Mouse (Mus musculus) layer of hippocampus, postnatal 14 days (tissue): ENCODE measurements around the gene Mrpl18. TPM values are rescaled to one million over a fixed set of nuclear protein-coding genes. Genes with fewer than 3 reads are reported as not detected.
"Not testable (repeated sequence)": the region's sequence is repeated elsewhere in the genome, so short reads cannot be mapped to it uniquely, and the experiment has no call there.

Source experiments
- DNase-seq, 2 experiments: peaks; one replicate each; pipeline ENCODE4 v3.0.0; 2021 to 2022; ENCODE audit warnings: low spot score in 2 of 2, mixed read lengths in 1 of 2
- long read RNA-seq, 2 experiments: library from polyadenylated mRNA; stranded (forward); transcript quantifications; one replicate each; pipeline ENCODE4 v2.0.0; 2021
- total RNA-seq, 2 experiments: library from RNA; stranded (reverse); gene quantifications; 2 replicates each; pipeline ENCODE4 v1.2.3; 2021

Gene Mrpl18
- 10 to 100 TPM; 48.8 to 56.4 TPM for total RNA-seq
- long read RNA-seq, experiment 1, transcript Mrpl18-201 (4 exons, 1,219 nt), result major isoform, 31 of 38 reads
- long read RNA-seq, experiment 1, partial matches to known transcripts, result 1 of 38 reads
- long read RNA-seq, experiment 1, other reads (novel, unspliced or antisense), result 6 of 38 reads
- long read RNA-seq, experiment 2, transcript Mrpl18-201 (4 exons, 1,219 nt), result major isoform, 68 of 81 reads
- long read RNA-seq, experiment 2, partial matches to known transcripts, result 2 of 81 reads
- long read RNA-seq, experiment 2, other reads (novel, unspliced or antisense), result 11 of 81 reads

DNA sequence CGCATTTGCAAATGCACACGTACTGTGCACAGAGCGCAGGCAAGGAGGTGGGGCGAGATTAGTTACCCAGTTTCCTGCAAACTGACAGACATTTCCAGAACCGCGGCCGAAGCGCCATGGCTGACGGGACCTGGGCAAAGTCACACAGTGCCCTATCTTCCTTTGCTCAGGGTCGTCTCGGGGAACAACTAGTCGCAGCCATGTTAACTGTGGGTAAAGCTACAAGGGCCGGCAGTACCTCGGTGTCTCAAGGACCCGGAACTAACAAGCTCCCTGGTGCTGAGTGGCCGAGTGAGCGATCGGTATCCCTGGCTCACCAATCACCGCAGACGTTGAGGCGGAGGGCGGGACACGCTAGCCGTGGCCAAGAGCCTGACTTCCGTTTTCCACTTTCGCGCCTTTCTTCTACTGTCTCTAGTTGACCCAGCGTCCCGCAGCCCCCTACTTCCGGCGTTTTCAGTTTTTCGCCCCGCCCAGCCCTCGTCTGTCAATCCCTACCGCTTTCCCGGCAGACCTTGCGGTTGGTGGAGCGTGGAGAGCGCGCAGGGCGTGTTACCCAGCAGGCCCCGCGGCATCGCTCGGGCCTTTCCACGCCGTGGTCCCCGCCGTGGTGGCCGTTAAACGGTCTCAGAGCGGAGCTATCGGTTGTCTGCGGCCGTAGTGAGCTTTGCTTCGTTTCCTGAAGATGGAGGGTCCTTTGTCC is at the start of gene Mrpl18:
Gene Mrpl18 (minus strand): TSS at position 465 of the 703 bp plus-strand sequence.
- peak; percentile 98 to 100 for DNase-seq

DNA sequence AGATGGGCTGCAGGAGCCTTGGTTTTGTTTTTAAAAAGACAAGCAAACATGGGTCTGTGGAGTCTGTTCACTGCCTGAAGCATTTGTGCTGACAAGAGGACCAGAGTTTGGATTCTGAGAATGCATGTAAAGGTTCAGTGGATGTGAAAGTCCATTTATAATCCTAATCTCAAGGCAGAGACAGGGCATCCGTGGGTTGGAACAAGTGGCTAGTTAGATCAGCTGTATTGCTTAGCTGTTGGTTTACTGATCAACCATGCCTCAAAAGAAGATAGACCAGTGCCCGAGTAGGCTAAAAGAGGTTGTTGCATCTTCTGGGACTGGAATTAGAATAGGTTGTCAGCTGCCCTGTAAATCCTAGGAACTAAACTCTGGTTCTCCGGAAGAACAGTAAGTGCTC is 47.3 kb upstream of the Mrpl18 start:
- DNase-seq, result no peak

DNA sequence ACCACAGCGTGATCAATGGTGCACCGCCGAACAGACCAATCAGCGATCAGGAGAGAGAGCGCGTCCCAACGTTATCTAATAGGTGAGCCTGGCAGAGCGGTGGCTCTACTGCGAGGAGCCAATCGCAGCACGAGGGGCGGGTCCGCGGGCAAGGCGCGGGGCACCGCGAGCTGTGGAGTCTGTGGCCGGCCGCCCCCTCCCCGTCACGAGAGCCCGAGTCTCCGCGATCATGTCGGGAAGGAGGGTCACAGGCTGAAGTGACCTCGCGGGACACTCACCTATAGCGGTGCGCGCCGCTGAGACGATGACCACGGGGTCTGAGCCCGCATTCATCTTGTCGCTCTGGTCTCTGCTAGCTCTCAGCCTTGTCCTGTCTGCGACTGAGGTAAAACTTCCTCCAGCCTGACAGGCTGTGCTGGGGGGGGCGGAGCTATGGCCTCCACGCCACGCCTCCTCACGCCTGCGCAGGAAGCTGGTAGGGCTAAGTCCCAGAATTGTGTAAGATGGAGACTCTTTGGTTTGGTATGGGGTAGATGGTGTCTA is 44.3 kb upstream of the Mrpl18 start, which contains the start of gene Acat2:
Gene Acat2 (minus strand): TSS at position 417 of the 543 bp plus-strand sequence.
- peak; percentile 96 to 97 for DNase-seq

DNA sequence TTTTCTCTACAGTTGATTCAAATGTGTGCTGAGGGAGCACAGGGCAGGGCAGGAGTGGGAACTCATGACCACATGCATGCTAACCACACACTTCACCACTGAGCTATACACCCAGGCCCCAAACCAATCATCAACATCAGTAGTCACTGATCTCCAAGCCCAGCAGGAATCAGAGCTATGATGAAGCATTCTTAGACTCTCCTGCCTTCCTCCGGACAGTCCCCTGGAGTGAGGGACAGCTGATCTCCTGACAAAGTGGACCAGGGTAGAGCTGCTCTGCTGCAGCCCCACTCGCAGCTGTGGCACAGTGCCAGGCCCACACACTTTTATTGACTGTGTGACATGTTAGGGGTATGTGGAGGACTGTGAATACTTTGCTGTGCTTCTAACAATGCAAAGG is 43.2 kb upstream of the Mrpl18 start:
- not testable (repeated sequence) for DNase-seq

DNA sequence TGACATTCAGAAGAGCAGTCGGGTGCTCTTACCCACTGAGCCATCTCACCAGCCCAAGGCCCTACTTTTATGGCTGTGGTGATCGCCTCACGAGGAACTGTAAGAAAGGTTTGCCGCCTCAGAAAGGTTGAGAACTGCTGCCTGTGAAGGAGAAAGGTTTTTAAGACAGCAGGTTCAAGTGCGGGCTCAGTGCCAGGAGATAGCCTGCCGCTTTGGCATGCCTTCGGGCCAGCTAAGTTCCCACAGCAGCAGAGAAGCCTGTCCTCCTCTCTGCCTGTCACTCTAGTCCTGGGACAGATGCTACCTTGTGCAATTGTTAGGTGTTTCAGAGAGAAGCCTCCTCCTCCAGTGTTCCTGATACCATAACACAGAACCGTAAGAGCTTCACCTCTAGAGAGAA is 40.5 kb upstream of the Mrpl18 start:
- no peak for DNase-seq

DNA sequence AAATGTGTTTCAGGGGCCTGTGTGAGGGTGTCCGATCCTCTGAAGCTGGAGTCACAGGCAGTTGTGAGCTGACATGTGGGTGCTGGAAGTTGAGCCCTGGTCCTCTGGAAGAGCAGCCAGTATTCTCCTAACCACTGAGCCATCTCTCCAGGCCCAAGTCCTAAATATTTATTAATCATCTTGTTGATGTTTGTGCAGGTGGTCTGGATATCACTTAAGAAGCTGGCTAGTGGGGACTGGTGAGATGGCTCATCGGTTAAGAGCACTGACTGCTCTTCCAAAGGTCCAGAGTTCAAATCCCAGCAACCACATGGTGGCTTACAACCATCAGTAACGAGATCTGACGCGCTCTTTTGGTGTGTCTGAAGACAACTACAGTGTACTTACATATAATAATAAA is 33.5 kb upstream of the Mrpl18 start:
- no peak for DNase-seq

DNA sequence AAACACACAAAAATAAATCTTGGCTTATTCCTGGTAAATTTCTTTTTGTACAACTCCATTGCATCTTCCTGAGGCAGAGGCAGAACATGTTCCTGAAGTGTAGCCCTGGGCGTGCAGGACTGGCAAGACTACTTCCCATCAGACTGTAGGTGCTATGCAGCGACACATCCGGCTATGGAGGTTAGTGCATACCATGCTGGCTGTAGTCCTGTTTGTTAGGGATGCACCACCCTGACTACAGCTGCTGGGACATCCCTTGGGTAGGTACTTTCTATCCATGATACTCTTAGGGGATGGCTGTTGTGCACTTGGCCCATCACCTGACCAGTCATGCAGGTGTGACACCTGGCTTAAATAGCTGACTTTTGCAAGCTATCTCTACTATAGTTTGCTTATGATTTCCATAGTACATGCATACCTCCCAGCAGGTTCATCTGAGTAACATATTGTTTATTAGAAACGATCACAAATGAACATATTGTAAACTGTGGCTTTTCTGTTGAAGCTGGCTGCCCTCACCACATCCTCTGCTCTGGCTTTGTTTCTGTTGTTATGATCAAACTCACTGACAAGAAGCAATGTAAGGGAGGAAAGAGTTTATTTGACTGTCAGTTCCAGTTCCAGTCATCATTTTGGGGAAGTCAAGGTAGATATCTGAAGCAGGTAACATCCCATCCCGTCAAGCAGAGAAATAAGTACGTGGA is 26.5 kb upstream of the Mrpl18 start:
- no peak for DNase-seq

DNA sequence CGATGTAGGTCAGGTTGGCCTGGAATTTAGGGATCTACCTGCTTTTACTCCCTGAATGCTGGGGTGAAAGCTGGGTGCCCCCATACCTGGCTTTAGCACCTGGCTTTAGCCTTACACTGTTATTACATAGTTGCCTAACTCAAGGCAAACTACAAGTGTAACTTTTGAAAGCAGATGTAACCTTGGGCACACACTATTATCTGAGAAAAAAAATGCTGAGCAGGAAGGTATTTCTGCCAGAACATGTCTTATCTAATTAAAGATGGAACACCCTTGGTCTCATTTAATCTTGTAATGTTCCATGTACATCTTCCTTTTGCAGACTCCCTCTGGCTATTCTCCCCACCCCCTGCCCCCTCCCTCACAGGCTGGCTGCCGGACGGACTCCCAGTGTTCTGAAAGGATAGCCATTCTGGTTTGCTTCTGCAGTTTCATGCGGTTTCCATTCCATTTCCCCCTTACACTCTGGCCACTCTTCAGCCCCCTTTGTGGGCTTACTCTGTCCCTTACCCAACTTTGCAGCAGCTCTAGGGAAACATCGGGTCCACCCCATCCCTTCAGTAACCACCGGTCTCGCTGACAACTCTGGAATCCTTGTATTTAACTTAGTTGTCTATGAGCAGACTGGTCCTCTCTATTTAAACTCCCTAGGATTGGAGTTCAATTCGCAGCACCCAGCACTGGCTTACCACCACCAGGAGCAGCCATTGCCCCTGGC is 25.6 kb upstream of the Mrpl18 start:
- no peak for DNase-seq

DNA sequence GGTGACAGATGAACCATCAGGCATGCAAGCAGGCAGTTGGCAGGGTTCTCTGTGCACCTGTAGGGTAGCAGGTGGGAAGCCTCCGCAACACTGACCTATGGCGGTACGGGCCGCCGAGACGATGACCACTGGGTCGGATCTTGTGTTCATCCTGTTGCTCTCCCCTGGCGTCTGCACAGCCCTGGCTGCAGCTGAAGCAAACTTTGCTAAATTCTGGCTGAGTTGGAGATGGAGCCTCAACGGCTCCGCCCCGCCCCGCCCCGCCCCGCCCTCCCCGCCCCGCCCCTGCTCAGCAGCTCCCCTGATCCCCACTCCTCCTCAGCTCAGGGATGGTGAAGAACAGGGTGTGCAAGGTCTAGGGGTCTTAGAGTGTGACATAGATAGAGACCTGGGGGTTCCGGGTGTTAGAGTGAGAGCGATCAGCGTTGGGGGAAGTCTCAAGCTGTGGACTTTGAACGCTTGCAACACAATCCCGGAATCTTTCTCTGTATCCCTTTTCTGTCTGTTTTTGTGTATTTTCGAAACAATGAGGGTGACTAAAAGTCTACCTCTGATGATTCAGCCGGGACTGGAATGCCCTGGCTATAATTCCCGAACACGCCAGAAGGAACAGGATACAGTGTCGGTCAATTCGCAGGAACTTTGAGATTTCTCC is 24.1 kb upstream of the Mrpl18 start, which contains the start of gene Acat3:
Gene Acat3 (minus strand): TSS at position 450 of the 655 bp plus-strand sequence.
- DNase-seq, result no peak

DNA sequence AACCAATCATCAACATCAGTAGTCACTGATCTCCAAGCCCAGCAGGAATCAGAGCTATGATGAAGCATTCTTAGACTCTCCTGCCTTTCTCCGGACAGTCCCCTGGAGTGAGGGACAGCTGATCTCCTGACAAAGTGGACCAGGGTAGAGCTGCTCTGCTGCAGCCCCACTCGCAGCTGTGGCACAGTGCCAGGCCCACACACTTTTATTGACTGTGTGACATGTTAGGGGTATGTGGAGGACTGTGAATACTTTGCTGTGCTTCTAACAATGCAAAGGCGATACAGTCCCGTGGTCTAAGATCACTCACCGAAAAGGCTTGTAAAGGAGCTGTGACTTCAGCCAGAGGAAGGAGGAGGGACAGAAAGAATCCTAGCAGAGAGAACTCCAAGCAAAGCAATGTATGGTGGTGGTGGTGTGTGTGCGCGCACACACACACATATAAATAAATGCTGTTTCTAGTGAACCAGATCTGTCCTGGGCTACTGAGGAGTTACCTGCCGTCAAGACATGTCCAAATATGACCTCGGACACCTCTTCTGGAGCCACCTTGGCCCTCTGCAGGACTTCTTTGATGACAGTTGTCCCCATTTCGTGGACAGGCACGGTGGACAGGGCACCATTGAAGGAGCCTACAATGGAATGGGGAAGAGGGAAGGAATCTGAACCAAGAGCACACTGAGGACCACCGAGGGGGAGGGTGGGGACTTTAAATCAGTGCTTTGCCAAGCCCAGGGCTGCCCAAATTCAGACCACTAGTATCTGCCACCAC is 23.4 kb upstream of the Mrpl18 start:
- DNase-seq, result not testable (repeated sequence)

DNA sequence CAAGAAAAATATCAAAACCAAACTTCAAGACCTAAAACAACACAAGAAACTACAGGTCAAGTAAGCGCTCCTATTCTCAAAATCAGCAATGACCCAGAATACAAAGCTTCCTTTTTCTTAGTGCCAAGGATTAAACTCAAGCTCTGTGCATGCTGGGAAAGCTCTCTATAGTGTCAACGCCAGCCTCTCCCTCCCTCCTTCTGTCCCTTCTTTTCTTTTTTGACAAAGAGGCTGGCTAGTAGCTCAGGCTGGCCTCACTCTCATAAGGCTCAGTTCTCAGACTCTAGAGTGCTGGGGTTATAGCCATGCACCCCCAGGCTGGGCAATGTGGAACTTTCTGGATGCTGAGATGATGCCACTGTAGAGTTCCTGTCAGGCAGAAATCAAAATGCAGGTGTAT is 21.9 kb upstream of the Mrpl18 start:
- DNase-seq, result no peak

DNA sequence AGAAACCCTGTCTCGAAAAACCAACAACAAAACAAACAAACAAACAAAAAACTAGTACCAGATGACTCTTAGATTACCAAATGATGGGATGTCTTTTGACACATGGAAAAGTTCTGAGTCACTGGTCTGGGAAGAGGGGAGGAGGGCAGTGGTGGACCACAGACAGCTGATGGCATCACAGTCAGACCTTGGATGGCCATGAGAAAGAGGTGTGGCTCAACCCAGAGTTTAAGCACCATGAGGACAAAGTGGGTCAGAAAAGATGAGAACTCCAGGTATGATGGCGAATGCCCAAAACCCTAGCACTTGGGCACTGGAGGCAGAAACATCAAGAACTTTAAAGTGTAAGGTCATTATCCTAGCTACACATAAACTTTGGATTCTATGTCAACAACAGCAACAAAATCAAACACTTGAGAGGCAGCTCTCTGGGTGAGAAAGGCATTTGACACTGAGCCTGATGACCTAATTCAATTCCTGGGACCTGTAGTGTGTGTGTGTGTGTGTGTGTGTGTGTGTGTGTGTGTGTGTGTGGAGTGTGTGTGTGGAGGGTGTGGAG is 21.3 kb upstream of the Mrpl18 start:
- no peak for DNase-seq

DNA sequence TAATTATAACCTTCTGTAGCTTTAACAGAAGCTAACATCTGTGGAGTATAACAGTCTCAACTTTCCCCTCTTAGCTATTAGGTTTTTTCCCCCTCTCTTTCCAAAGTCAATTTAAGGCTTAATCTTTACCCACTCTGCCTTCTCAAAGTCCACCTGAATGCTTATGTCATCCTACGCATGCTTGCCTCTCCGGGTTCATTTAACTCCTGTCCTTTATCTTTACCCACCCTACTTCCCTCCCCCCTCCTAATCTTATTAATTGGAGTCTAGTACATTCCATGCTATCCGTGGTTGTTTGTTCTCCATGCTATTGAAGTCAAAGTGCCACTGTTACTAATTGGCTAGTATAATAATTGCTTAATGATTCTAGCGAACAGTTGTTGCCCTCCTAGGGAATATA is 19.6 kb upstream of the Mrpl18 start:
- no peak for DNase-seq

DNA sequence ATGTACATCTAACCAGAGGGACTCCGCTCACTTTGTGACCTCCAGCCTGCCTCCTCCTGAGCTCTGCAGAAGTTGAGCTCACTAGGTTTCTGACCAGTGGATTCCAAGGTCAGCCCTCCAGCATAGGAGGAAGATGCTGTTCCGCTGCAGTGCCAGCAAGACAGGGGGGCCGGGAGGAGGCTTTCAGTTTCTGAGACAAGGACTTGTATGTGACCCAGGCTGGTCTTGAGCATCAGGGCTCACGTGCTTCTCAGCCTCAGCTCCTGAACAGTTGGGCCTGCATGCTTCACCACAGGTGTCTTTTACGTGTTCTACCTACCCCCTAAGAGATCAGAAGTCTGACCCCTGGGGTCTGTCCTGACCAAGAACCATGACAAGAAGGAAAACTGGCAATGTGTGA is 15.4 kb upstream of the Mrpl18 start:
- not testable (repeated sequence) for DNase-seq

DNA sequence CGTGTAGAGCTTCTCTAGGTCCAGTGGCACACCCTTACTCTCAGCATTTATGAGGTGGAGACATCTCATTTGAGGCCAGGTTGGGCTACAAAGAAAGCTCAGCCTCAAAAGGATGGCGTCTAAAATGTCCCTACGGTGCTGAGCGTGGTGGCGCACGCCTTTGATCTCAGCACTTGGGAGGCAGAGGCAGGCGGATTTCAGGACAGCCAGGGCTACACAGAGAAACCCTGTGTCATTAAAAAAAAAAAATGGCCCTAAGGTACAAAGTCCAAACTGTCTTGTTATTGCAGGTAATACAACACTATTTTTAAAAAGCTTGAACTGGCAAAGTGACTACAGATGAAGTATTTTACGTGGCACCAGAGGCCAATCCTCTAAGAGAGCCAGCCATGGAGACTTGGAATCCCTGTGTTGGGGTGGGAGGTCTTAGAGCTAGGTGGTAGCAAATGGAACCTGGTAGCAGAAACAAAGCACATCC is 9.6 kb upstream of the Mrpl18 start:
- DNase-seq, result no peak

DNA sequence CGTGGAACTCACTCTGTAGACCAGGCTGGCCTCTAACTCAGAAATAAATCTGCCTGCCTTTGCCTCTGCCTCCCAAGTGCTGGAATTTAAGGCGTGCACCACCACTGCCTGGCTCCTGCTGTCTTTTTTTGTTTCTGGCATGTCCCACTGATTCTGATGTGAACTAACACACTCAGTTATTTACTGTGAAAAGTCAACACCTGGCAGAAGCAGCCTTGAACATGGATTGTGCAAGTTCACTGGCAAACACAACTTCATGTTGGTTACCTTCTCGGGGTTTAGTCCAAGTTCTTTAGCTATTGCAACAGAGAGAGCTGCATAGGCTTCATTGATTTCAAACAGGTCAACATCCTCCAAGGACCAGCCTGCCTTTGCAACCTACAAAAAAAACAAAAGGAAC is 8.9 kb upstream of the Mrpl18 start:
- DNase-seq, result no peak

DNA sequence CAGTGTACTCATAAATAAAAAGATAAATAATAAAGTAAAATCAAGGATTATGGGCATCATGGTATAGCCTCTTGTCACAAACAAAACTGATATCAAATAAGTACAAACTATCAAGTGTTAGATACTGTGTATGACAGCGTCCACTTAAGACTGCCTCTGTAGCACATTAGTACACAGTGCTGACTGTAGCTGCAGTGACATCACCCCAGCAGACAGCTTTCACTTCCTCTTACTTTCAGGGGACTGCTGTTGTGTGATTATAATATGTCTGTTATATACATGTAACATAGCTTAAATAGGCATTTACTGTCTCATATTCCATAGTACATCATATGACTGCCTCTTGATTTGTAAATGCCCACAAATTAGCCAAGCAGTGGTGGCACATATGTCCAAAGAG is 4.9 kb upstream of the Mrpl18 start:
- DNase-seq, result no peak

DNA sequence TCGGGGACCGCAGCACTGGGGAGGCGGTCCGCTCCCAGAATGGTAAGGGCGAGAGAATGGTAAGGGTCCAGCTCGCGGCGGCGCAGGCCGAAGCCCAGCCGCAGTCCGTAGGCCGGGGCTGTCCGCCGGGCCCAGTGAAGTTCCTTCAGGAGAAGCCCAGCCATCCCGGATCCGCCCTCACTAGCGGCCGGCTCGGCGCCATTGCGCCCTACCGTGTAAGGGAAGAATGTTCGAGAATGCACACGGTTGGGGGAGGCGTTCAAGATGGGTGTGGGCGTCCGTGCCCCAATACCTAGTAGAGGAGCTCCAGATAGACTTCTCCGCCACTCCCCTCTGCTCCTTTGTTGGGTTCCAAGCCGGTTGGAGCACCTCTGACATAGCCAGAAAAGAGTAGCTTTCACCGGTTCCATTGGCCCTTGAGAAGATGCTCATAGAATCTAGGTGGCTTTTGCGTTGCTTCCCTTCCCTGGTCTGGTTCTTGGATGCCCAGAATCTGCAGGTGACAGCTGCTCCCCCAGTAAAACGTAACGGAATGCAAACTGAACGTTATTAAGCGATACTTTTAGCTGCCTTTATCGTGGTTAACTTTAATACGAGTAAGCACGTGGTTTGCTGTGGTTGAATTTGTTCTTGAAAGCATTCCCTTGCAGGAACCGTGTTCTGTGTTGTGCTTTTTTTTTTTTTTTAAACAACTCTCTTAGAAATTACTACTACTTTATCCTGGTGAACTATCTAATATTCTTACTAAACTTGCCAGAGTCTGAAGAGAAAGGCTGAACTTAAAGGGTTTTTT is 639 bp upstream of the Mrpl18 start:
- no peak for DNase-seq

DNA sequence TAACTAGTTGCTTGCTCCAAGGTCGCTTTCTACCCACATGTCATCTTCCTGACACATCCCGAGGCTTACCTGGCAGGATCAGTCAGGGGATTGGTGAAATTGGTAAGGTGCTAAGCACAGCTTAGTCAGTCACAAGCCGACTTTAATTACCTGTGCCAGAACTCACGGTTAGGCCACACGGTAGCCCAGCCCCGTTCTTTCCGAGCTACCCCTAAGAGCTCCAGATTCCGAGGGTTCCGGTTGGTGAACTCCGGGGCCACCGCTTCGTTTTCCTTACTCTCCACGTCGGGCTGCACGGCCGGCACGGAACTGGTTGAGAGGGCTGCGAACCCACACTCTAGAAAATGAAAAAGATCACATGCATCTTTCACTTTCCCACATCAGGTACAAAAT is 661 bp downstream of the Mrpl18 start, which contains the start of gene Tcp1:
Gene Tcp1 (plus strand): TSS at position 214 of the 393 bp plus-strand sequence.
- no peak for DNase-seq
